Mouse (Mus musculus) testis, adult 2 months (tissue): ENCODE results near the gene Eif2d. TPM values are rescaled to one million over a fixed set of nuclear protein-coding genes. Genes with fewer than 3 reads are reported as not detected.

ENCODE experiments used
- H3K27ac ChIP-seq: fragments of 200-500 bp; 2 replicates; pipeline ENCODE4 v1.5.1; 2012; ENCODE audit warnings: low read depth, low read length; ENCODE audit not compliant: control insufficient read depth, insufficient read depth
- H3K27me3 ChIP-seq: fragments of 200-500 bp; 2 replicates; pipeline ENCODE4 v1.6.1; 2012; ENCODE audit warnings: mild to moderate bottlenecking, low read length, moderate library complexity; ENCODE audit not compliant: control insufficient read depth, insufficient read depth
- H3K36me3 ChIP-seq: fragments of 200-500 bp; 2 replicates; pipeline ENCODE4 v1.6.1; 2012; ENCODE audit warnings: mild to moderate bottlenecking, low read length; ENCODE audit not compliant: control insufficient read depth, insufficient read depth
- H3K4me1 ChIP-seq: fragments of 200-500 bp; 2 replicates; pipeline ENCODE4 v1.6.1; 2012; ENCODE audit warnings: low read length; ENCODE audit not compliant: control insufficient read depth, insufficient read depth
- H3K4me3 ChIP-seq: fragments of 200-500 bp; 2 replicates; pipeline ENCODE4 v1.5.1; 2012; ENCODE audit warnings: low read depth, mild to moderate bottlenecking, low read length, moderate library complexity, mixed read lengths; ENCODE audit not compliant: control insufficient read depth
- CTCF ChIP-seq: fragments of 200-500 bp; IDR thresholded peaks from 2 replicates; pipeline ENCODE4 v1.5.1; 2012; ENCODE audit warnings: low read depth, mild to moderate bottlenecking, inconsistent platforms, low read length, moderate library complexity; ENCODE audit not compliant: control insufficient read depth, insufficient read depth, insufficient replicate concordance
- POLR2A ChIP-seq: fragments of 200-500 bp; IDR thresholded peaks from 2 replicates; pipeline ENCODE4 v1.6.1; 2012; ENCODE audit warnings: low read depth, mild to moderate bottlenecking, inconsistent platforms, low read length, moderate library complexity; ENCODE audit not compliant: control insufficient read depth
- polyA plus RNA-seq: library from polyadenylated mRNA; depleted of rRNA; stranded (reverse); fragments of >200 nt; gene quantifications from 2 replicates; pipeline ENCODE4 v1.2.3, GENCODE M21; 2012

Gene Eif2d
- polyA plus RNA-seq, 1 experiment, result 18.1 TPM

GRCm38 (mm10) chr1:131187856-131188255 is 34.9 kb downstream of the Eif2d start:
- no peak overlapping the region for H3K27ac ChIP-seq
- no peaks in the 10 kb centered on the region; the same call in 1 of the 2 replicates for H3K4me1 ChIP-seq
- TF ChIP-seq CTCF, result no peak
- no peak for TF ChIP-seq POLR2A
- no peaks in the 10 kb centered on the region for H3K36me3 ChIP-seq
- H3K4me3 ChIP-seq, result no peak overlapping the region
- H3K27me3 ChIP-seq, result no peaks in the 10 kb centered on the region

GRCm38 (mm10) chr1:131188655-131189054 is 35.7 kb downstream of the Eif2d start:
- no peak overlapping the region for H3K27ac ChIP-seq
- no peak for TF ChIP-seq POLR2A
- TF ChIP-seq CTCF, result no peak
- no peak overlapping the region for H3K4me3 ChIP-seq
- H3K27me3 ChIP-seq, result no peaks in the 10 kb centered on the region
- H3K4me1 ChIP-seq, result no peaks in the 10 kb centered on the region; the same call in 1 of the 2 replicates
- no peaks in the 10 kb centered on the region for H3K36me3 ChIP-seq

- H3K4me3 ChIP-seq, result no peak overlapping the region
- TF ChIP-seq POLR2A, result no peak
- no peak for TF ChIP-seq CTCF
Observed at GRCm38 (mm10) chr1:131193746-131194145, 40.8 kb downstream of the Eif2d start.

GRCm38 (mm10) chr1:131195653-131196052 is 42.7 kb downstream of the Eif2d start:
- Histone ChIP-seq H3K27me3 (no peaks in the 10 kb centered on the region), H3K27ac (peak overlapping the region; percentile 3), H3K4me3 (no peak overlapping the region), H3K4me1 (peaks cover 9% of the 10 kb centered on the region), H3K36me3 (no peaks in the 10 kb centered on the region)
- TF ChIP-seq POLR2A (no peak), CTCF (no peak)

More at GRCm38 (mm10) chr1:131193746-131194145, 40.8 kb downstream of the Eif2d start:
- H3K27ac ChIP-seq, result no peak overlapping the region
- no peaks in the 10 kb centered on the region for H3K36me3 ChIP-seq
- H3K27me3 ChIP-seq, result no peaks in the 10 kb centered on the region
- H3K4me1 ChIP-seq, result no peaks in the 10 kb centered on the region; the same call in 1 of the 2 replicates

GRCm38 (mm10) chr1:131196107-131196506 is 43.1 kb downstream of the Eif2d start:
- Histone ChIP-seq H3K4me3 (no peak overlapping the region), H3K27ac (peak overlapping the region; percentile 3), H3K36me3 (no peaks in the 10 kb centered on the region), H3K4me1 (peaks cover 9% of the 10 kb centered on the region), H3K27me3 (no peaks in the 10 kb centered on the region)
- no peak for TF ChIP-seq CTCF
- no peak for TF ChIP-seq POLR2A

GRCm38 (mm10) chr1:131198417-131198960 is 45.5 kb downstream of the Eif2d start:
- H3K27me3 ChIP-seq, result no peaks in the 10 kb centered on the region
- TF ChIP-seq POLR2A (no peak), CTCF (no peak)

GRCm38 (mm10) chr1:131199118-131199821 is 46.3 kb downstream of the Eif2d start:
- no peaks in the 10 kb centered on the region for H3K36me3 ChIP-seq
- peak overlapping the region; percentile 19 for H3K4me3 ChIP-seq
- TF ChIP-seq POLR2A (no peak), CTCF (no peak)
- H3K27me3 ChIP-seq, result no peaks in the 10 kb centered on the region
- H3K27ac ChIP-seq, result no peak overlapping the region
- peaks cover 9% of the 10 kb centered on the region for H3K4me1 ChIP-seq

More at GRCm38 (mm10) chr1:131198417-131198960, 45.5 kb downstream of the Eif2d start:
- Histone ChIP-seq H3K4me3 (no peak overlapping the region), H3K4me1 (peaks cover 9% of the 10 kb centered on the region), H3K36me3 (no peaks in the 10 kb centered on the region), H3K27ac (no peak overlapping the region)

- Histone ChIP-seq H3K36me3 (no peaks in the 10 kb centered on the region), H3K4me3 (0 out of 2 replicates have a peak overlapping the region, but pooled peaks have one; percentile 19), H3K27me3 (no peaks in the 10 kb centered on the region), H3K27ac (no peak overlapping the region), H3K4me1 (peaks cover 9% of the 10 kb centered on the region)
- no peak for TF ChIP-seq CTCF
- TF ChIP-seq POLR2A, result no peak
Observed at GRCm38 (mm10) chr1:131199976-131200375, 47.0 kb downstream of the Eif2d start.
